In genomic region chr4:137629354-137629753, GRCm38 (mm10) we compare ENCODE assay signal across 20 mouse cellular contexts. TPM values are rescaled to one million over a fixed set of nuclear protein-coding genes. Genes with fewer than 3 reads are reported as not detected.
DNase-seq lines count a peak whose midpoint lies in the region; TF ChIP-seq lines count a peak whose summit lies in the region.
"Had no signal": no experiment of that assay in that cellular context is flagged by ENCODE, and none has a peak within 500 bp of the region (broad histone marks: within the 10 kb centered on the region; RNA-seq: fewer than 3 reads in every experiment).

No protein-coding gene starts in this region.

- TF ChIP-seq POLR2A in lung, adult 2 months (IDR thresholded peaks at IDR 0.05; ENCODE audit: borderline replicate concordance, extremely low read depth, low read depth, low read length), result no peak

- H3K27ac ChIP-seq in brown adipose tissue, adult 24 weeks (replicated peaks; ENCODE audit: low read depth, low read length), result 0 out of 2 replicates have a peak overlapping the region, but pooled peaks have one; percentile 30
- H3K27ac ChIP-seq: forebrain, embryonic 13.5 days; hindbrain, embryonic 15.5 days; liver, embryonic 12.5 days; midbrain, embryonic 12.5 days had no signal

- no peak for TF ChIP-seq CTCF in lung, adult 2 months (IDR thresholded peaks at IDR 0.05; ENCODE audit: insufficient read depth, low read length)

- intact Hi-C loops in gastrocnemius, postnatal 14 days (cut with DNase I; ENCODE audit: low total_unique reads), result no loop called here
- intact Hi-C loops in gastrocnemius, postnatal 36 days (cut with DNase I), result no loop called here

- no peaks in the 10 kb centered on the region for H3K4me1 ChIP-seq in lung, adult 2 months (ENCODE audit: control insufficient read depth, insufficient read depth, low read length)
- H3K4me1 ChIP-seq in brown adipose tissue, adult 24 weeks (ENCODE audit: control insufficient read depth, insufficient read depth, insufficient read length, low read length), result peaks cover 8% of the 10 kb centered on the region
- H3K4me1 ChIP-seq: forebrain, embryonic 13.5 days; hindbrain, embryonic 15.5 days; liver, embryonic 12.5 days had no signal

- peak; percentile 16 for DNase-seq in gastrocnemius, postnatal 14 days
- DNase-seq in gastrocnemius, postnatal 36 days, result no peak
- peak; percentile 16 for DNase-seq in lung, postnatal 10 days
- DNase-seq in lung, adult 2 months, result no peak
- DNase-seq in MN1 (ENCODE audit: low spot score), result peak; percentile 66
- no peak for DNase-seq in layer of hippocampus, adult 9-11 months
- DNase-seq in spleen, adult 18-20 months, result no peak
- DNase-seq: cerebellum, adult 18-20 months; kidney, adult 18-20 months; retina, postnatal 1 day had no signal

- no peak overlapping the region for H3K4me3 ChIP-seq in lung, adult 2 months (replicated peaks; ENCODE audit: extremely low read depth, low read depth, low read length)
- H3K4me3 ChIP-seq in brown adipose tissue, adult 24 weeks (ENCODE audit: insufficient read depth, low read depth, low read length), result no peak overlapping the region
- H3K4me3 ChIP-seq: forebrain, embryonic 13.5 days; hindbrain, embryonic 15.5 days; liver, embryonic 12.5 days; midbrain, embryonic 12.5 days had no signal

- 72% methylated on average over 7 of the region's 7 CpGs for WGBS in lung, adult 2 months

RNA-seq across cellular contexts. Expression of gene Rap1gap, which starts 35.2 kb away (rescaled TPM):
- 1 to 10 TPM; 4.1 to 4.8 TPM for total RNA-seq in gastrocnemius, postnatal 14 days (2021)
- total RNA-seq in gastrocnemius, postnatal 36 days (2021), result 10 to 100 TPM in 1 of 2 experiments, 1 to 10 TPM in 1; 5.4 to 10.7 TPM
- 68.3 and 101 TPM in 2 replicates for polyA plus RNA-seq in lung, adult 2 months (2012; rRNA removed)
- polyA plus RNA-seq in brown adipose tissue, adult 24 weeks (2012; ENCODE audit: insufficient read depth, insufficient read length, missing spikeins), result 27.7 and 29.4 TPM in 2 replicates

RNA-seq across cellular contexts. Expression of gene Usp48, which starts 35.8 kb away (rescaled TPM):
- total RNA-seq in gastrocnemius, postnatal 14 days (2021), result 10 to 100 TPM; 20.1 to 24.4 TPM
- 10 to 100 TPM; 23.3 to 25.9 TPM for total RNA-seq in gastrocnemius, postnatal 36 days (2021)
- 45.3 and 67.5 TPM in 2 replicates for polyA plus RNA-seq in lung, adult 2 months (2012; rRNA removed)
- 25.2 and 62.5 TPM in 2 replicates for polyA plus RNA-seq in brown adipose tissue, adult 24 weeks (2012; ENCODE audit: insufficient read depth, insufficient read length, missing spikeins)

RNA-seq across cellular contexts. Expression of gene Ldlrad2, which starts 55.0 kb away (rescaled TPM):
- not detected for total RNA-seq in gastrocnemius, postnatal 14 days (2021)
- total RNA-seq in gastrocnemius, postnatal 36 days (2021), result not detected
- not detected in 2 replicates for polyA plus RNA-seq in lung, adult 2 months (2012; rRNA removed)
- polyA plus RNA-seq in brown adipose tissue, adult 24 weeks (2012; ENCODE audit: insufficient read depth, insufficient read length, missing spikeins), result not detected in 2 replicates
- total RNA-seq: gastrocnemius, adult 8-10 months; layer of hippocampus, postnatal 10 days; left cerebral cortex, postnatal 36 days had no signal
- polyA plus RNA-seq: forebrain, embryonic 13.5 days; heart, embryonic 14.5 days; liver, embryonic 12.5 days; midbrain, embryonic 12.5 days; Patski had no signal

Comparison
In these comparisons a context has a peak if more than half of its experiments do, and no peak if none do; other contexts are left out.
1. DNase-seq: peak in gastrocnemius, postnatal 14 days (single experiment), lung, postnatal 10 days (single experiment) and MN1 (single experiment); none in gastrocnemius, postnatal 36 days (0 of 2), lung, adult 2 months (single experiment), layer of hippocampus, adult 9-11 months (single experiment) and spleen, adult 18-20 months (0 of 2).